Mouse (Mus musculus): Measurements from ENCODE around the gene Ifnb1.

DNA sequence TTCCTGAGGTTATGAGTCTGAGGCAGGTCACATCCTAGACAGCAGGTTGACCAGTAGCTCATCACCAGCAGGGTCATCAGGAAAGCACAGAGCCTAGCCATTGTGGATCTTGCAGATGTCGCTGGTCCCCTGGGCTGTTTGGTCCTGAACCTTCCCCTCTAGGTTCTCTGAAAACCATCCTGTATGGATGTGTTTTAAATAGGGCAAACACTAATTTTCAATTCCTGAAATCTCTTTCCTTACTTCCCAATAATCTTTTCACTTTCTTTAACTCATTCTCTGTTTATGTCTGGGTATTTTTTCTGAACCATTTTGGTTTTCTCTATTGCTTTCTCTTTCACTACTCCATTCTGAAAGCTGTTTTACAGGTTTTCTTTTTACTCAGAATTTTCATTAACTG, 49.1 kb upstream of the Ifnb1 start, which contains the start of gene Ifna14:
- TF ChIP-seq CTCF (IDR thresholded peaks at IDR 0.05; ENCODE audit: borderline replicate concordance, insufficient read depth, low read length) (no peak), POLR2A (IDR thresholded peaks at IDR 0.05; ENCODE audit: low read depth, low read length) (no peak)

All from embryonic fibroblast, embryonic 13.5 days (primary cell).